Mouse (Mus musculus): ENCODE measurements around the gene Rnf150. TPM values are rescaled to one million over a fixed set of nuclear protein-coding genes. Genes with fewer than 3 reads are reported as not detected.
A peak's percentile ranks its signal among the peaks of the same experiment; 100 is the strongest.

The Rnf150 gene
- polyA plus RNA-seq, 1 experiment from 2014 or later: 1.6 TPM

DNA sequence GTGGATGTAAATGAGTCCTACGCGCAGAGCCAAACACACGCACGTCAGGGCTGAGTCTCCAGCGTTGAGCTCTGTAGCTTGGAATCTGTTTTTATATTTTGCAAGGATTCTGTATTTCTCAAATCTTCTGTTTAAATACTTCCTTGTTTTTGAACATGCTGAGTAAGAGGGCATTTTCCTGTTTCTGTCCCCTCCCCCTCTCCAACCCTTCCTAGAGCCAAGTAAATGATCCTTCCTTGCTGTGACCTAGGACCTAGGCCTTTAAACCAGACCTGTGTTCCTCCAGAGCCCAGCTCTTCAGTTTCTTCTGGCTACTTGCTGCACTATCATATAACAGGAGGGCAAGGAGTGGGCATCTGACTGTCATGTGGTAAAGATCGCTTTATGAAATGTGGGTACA, 200.9 kb downstream of the Rnf150 start:
- H3K27ac ChIP-seq (replicated peaks; ENCODE audit: low read depth, low read length): no peak overlapping the region
- ATAC-seq (ENCODE audit: insufficient number of reproducible peaks, low FRiP score, low TSS enrichment, low read depth) (no peak), DNase-seq (ENCODE audit: low spot score) (no peak)
- H3K4me3 ChIP-seq (ENCODE audit: low read depth, low read length): no peak overlapping the region
- no peaks in the 10 kb centered on the region for H3K36me3 ChIP-seq (ENCODE audit: control insufficient read depth, insufficient read depth, low read length)
- H3K4me1 ChIP-seq (ENCODE audit: control insufficient read depth, insufficient read depth, low read length): peaks cover 7% of the 10 kb centered on the region; the same call in 1 of the 2 replicates
- WGBS: 88% methylated on average over 6 of the region's 6 CpGs
- H3K27me3 ChIP-seq (ENCODE audit: control insufficient read depth, insufficient read depth, low read length): no peaks in the 10 kb centered on the region
- no peak overlapping the region for H3K4me2 ChIP-seq (ENCODE audit: low read depth, severe bottlenecking)
- no peaks in the 10 kb centered on the region for H3K9me3 ChIP-seq (ENCODE audit: control insufficient read depth, low read length)
- no peak overlapping the region for H3K9ac ChIP-seq (ENCODE audit: low read length)

DNA sequence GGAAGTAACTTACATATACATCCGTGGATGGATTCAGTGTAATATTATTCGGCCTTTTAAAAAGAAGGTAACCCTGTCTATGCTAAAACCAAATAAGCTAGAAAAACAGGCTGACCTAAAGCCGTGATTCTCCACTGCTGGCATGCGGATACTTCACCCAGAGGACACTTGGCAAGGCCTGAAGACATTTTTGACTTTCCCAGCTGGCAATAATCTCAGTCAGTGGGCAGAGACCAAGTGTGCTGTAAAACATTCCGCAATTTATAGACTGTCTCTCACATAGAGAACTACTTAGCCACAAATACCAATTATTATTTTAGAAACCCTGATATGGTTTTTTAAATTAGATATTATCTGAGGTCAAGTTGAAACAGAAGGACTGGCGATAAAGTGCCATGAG, 202.9 kb downstream of the Rnf150 start:
- Histone ChIP-seq H3K27ac (replicated peaks; ENCODE audit: low read depth, low read length) (no peak overlapping the region), H3K4me1 (ENCODE audit: control insufficient read depth, insufficient read depth, low read length) (peaks cover 4% of the 10 kb centered on the region; the same call in 1 of the 2 replicates), H3K4me3 (ENCODE audit: low read depth, low read length) (no peak overlapping the region), H3K9me3 (ENCODE audit: control insufficient read depth, low read length) (no peaks in the 10 kb centered on the region), H3K27me3 (ENCODE audit: control insufficient read depth, insufficient read depth, low read length) (no peaks in the 10 kb centered on the region), H3K36me3 (ENCODE audit: control insufficient read depth, insufficient read depth, low read length) (no peaks in the 10 kb centered on the region), H3K9ac (ENCODE audit: low read length) (no peak overlapping the region), H3K4me2 (ENCODE audit: low read depth, severe bottlenecking) (no peak overlapping the region)
- no peak for ATAC-seq (ENCODE audit: insufficient number of reproducible peaks, low FRiP score, low TSS enrichment, low read depth)
- DNase-seq (ENCODE audit: low spot score): no peak
- 90% methylated on average over 6 of the region's 6 CpGs for WGBS

DNA sequence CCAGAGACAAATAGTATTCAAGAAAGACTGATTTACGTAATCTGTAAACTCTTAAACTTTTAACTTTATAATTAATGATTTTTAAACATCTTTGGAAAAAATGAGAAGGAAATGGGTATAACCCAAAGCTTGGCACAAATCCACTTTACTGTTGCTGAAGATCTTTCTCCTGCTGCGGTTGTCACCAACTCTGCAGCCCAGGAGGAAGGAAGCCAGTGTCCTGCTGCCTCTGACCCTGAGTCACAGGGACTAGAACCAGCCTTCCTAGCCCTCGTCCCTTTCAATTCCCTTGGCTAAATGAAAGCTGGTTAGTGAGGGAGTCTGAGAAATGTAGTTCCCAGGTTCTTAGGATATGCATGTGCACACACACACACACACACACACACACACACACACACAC, 203.7 kb downstream of the Rnf150 start:
- no peaks in the 10 kb centered on the region for H3K9me3 ChIP-seq (ENCODE audit: control insufficient read depth, low read length)
- no peak overlapping the region for H3K4me3 ChIP-seq (ENCODE audit: low read depth, low read length)
- peaks cover 4% of the 10 kb centered on the region; the same call in 1 of the 2 replicates for H3K4me1 ChIP-seq (ENCODE audit: control insufficient read depth, insufficient read depth, low read length)
- H3K36me3 ChIP-seq (ENCODE audit: control insufficient read depth, insufficient read depth, low read length): no peaks in the 10 kb centered on the region
- no peak overlapping the region for H3K4me2 ChIP-seq (ENCODE audit: low read depth, severe bottlenecking)
- ATAC-seq (ENCODE audit: insufficient number of reproducible peaks, low FRiP score, low TSS enrichment, low read depth) (no peak), DNase-seq (ENCODE audit: low spot score) (no peak)
- H3K9ac ChIP-seq (ENCODE audit: low read length): no peak overlapping the region
- no peaks in the 10 kb centered on the region for H3K27me3 ChIP-seq (ENCODE audit: control insufficient read depth, insufficient read depth, low read length)
- 85% methylated on average over 3 of the region's 3 CpGs for WGBS
- H3K27ac ChIP-seq (replicated peaks; ENCODE audit: low read depth, low read length): no peak overlapping the region

DNA sequence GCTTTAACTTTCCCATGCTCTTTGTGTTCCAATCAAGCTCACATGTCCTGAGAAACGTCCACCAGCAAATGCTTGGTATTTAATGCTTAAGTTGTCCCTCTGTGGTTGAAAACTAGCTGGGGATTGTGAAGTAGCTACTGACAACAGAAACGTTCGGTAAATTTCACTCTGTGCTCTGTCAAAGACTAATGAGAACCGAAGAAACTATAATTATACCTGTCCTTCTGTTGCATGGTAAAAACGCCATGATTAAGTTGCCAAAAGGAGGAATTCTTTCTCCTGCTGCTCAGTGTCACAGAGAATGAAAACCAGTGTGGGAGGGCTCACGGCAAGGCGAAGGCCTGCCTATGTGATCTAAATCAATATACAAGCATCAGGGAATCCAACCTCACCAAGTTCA, 204.8 kb downstream of the Rnf150 start:
- H3K9ac ChIP-seq (ENCODE audit: low read length): no peak overlapping the region
- H3K36me3 ChIP-seq (ENCODE audit: control insufficient read depth, insufficient read depth, low read length): no peaks in the 10 kb centered on the region
- no peak overlapping the region for H3K4me3 ChIP-seq (ENCODE audit: low read depth, low read length)
- DNase-seq (ENCODE audit: low spot score) (no peak), ATAC-seq (ENCODE audit: insufficient number of reproducible peaks, low FRiP score, low TSS enrichment, low read depth) (no peak)
- H3K4me1 ChIP-seq (ENCODE audit: control insufficient read depth, insufficient read depth, low read length): peaks cover 4% of the 10 kb centered on the region; the same call in 1 of the 2 replicates
- no peak overlapping the region for H3K27ac ChIP-seq (replicated peaks; ENCODE audit: low read depth, low read length)
- no peaks in the 10 kb centered on the region for H3K9me3 ChIP-seq (ENCODE audit: control insufficient read depth, low read length)
- H3K27me3 ChIP-seq (ENCODE audit: control insufficient read depth, insufficient read depth, low read length): no peaks in the 10 kb centered on the region
- no peak overlapping the region for H3K4me2 ChIP-seq (ENCODE audit: low read depth, severe bottlenecking)
- WGBS: 71% methylated on average over 7 of the region's 7 CpGs

DNA sequence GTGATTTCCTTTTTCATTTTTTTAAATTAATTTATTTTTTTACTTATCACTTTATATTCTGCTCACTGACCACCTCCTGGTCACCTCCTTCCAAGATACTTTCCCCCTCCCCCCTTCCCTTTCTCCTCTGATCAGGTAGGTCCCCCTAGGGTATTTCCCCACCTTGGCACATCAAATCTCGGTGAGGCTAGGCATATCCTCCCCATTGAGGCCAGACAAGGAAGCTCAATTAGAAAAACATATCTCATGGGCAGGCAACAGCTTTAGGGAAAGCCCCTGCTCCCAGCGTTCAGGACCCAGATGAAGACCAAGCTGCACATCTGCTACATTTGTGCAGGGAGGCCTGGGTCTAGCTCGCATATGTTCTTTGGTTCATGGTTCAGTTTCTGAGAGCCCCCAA, 211.1 kb downstream of the Rnf150 start:
- DNase-seq (ENCODE audit: low spot score) (no peak), ATAC-seq (ENCODE audit: insufficient number of reproducible peaks, low FRiP score, low TSS enrichment, low read depth) (no peak)
- 75% methylated on average over 3 of the region's 3 CpGs for WGBS
- Histone ChIP-seq H3K36me3 (ENCODE audit: control insufficient read depth, insufficient read depth, low read length) (no peaks in the 10 kb centered on the region), H3K9ac (ENCODE audit: low read length) (no peak overlapping the region), H3K27me3 (ENCODE audit: control insufficient read depth, insufficient read depth, low read length) (no peaks in the 10 kb centered on the region), H3K4me2 (ENCODE audit: low read depth, severe bottlenecking) (no peak overlapping the region), H3K9me3 (ENCODE audit: control insufficient read depth, low read length) (no peaks in the 10 kb centered on the region), H3K4me3 (ENCODE audit: low read depth, low read length) (no peak overlapping the region), H3K4me1 (ENCODE audit: control insufficient read depth, insufficient read depth, low read length) (peaks cover 8% of the 10 kb centered on the region; the same call in 1 of the 2 replicates), H3K27ac (replicated peaks; ENCODE audit: low read depth, low read length) (no peak overlapping the region)

DNA sequence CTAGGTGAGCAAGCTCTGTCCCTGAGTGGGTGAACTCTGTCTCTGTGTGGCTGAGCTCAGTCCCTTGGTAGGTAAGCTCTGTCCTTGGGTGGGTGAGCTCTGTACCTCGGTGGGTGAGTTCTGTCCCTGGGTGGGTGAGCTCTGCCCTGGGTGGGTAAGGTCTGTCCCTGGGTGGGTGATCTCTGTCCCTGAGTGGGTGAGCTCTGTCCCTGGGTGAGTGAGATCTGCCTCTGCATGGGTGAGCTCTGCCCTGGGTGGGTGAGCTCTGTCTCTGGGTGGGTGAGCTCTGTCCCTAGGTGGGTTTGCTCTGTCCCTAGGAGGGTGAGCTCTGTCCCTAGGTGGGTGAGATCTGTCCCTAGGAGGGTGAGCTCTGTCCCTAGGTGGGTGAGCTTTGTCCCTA, 213.5 kb downstream of the Rnf150 start:
- H3K4me1 ChIP-seq (ENCODE audit: control insufficient read depth, insufficient read depth, low read length): peaks cover 10% of the 10 kb centered on the region; the same call in 1 of the 2 replicates
- no peaks in the 10 kb centered on the region for H3K9me3 ChIP-seq (ENCODE audit: control insufficient read depth, low read length)
- no peak overlapping the region for H3K4me3 ChIP-seq (ENCODE audit: low read depth, low read length)
- ATAC-seq (ENCODE audit: insufficient number of reproducible peaks, low FRiP score, low TSS enrichment, low read depth) (0 out of 2 replicates have a peak, but pooled peaks have one; percentile 39), DNase-seq (ENCODE audit: low spot score) (no peak)
- no peaks in the 10 kb centered on the region for H3K36me3 ChIP-seq (ENCODE audit: control insufficient read depth, insufficient read depth, low read length)
- H3K27ac ChIP-seq (replicated peaks; ENCODE audit: low read depth, low read length): no peak overlapping the region
- no peak overlapping the region for H3K9ac ChIP-seq (ENCODE audit: low read length)
- H3K4me2 ChIP-seq (ENCODE audit: low read depth, severe bottlenecking): no peak overlapping the region
- 88% methylated on average over 1 of the region's 1 CpGs for WGBS
- H3K27me3 ChIP-seq (ENCODE audit: control insufficient read depth, insufficient read depth, low read length): no peaks in the 10 kb centered on the region

DNA sequence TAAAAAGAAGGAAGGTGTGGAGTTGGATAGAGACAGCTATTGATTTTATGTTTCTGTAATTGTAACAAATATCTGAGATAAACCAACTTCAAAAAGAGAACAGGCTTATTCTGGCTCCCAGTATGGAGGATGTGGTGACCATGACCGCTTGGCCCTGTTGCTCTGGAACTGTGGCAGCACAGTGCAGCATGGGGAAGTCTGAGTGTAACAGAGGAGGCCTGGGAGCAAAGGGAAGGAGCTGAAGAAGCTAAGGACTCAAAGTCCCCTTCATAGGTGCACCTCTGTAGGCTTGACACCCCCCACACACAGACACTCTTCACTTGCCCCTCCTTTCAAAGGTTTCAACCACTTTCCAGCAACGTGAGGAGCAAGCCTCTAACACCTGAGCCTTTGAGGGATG, 214.2 kb downstream of the Rnf150 start:
- Histone ChIP-seq H3K36me3 (ENCODE audit: control insufficient read depth, insufficient read depth, low read length) (no peaks in the 10 kb centered on the region), H3K27me3 (ENCODE audit: control insufficient read depth, insufficient read depth, low read length) (no peaks in the 10 kb centered on the region), H3K9ac (ENCODE audit: low read length) (no peak overlapping the region), H3K27ac (replicated peaks; ENCODE audit: low read depth, low read length) (no peak overlapping the region), H3K4me3 (ENCODE audit: low read depth, low read length) (no peak overlapping the region), H3K4me2 (ENCODE audit: low read depth, severe bottlenecking) (no peak overlapping the region), H3K9me3 (ENCODE audit: control insufficient read depth, low read length) (no peaks in the 10 kb centered on the region), H3K4me1 (ENCODE audit: control insufficient read depth, insufficient read depth, low read length) (peaks cover 10% of the 10 kb centered on the region; the same call in 1 of the 2 replicates)
- WGBS: 94% methylated on average over 1 of the region's 2 CpGs
- no peak for ATAC-seq (ENCODE audit: insufficient number of reproducible peaks, low FRiP score, low TSS enrichment, low read depth)
- no peak for DNase-seq (ENCODE audit: low spot score)

DNA sequence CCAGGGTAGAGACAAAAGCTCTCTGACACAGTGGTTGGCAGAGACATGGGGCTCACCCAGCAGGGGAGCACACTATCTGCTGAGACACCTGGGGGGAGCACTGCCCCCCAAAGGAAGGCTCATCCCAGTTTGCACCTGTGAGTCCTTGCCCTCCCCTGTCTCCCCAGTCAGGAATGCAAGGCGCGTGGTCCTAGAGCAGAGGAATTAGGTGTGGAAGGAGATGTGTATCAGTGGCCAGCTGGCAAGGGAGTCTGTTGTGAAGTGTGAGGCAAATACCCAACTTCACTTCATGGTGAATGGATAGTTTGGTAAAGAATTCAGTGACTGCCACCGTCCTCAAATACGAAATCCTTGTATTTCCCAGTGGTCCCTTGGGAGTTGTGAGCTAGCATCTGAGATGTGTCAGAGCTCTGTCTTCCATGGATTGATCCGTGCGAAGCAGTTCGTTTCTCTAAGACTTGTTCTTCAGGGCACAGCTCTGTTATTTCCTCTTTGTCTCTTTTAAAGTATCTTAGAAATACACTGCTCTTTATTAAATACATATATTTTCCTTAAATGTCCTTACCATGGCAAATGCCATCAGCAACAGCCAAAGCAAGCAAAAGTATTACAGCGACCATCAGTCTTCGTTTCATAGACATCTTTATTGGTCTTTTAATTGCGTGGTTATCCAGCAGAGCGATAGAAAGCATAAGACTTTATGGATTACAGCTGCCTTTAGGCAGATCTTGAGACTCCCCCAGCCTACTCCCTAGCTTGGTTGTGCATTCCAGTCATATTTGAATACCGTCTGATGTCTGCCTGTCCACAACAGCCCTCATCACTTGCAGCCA, 215.8 kb downstream of the Rnf150 start:
- Histone ChIP-seq H3K27ac (replicated peaks; ENCODE audit: low read depth, low read length) (no peak overlapping the region), H3K9me3 (ENCODE audit: control insufficient read depth, low read length) (no peaks in the 10 kb centered on the region), H3K27me3 (ENCODE audit: control insufficient read depth, insufficient read depth, low read length) (no peaks in the 10 kb centered on the region), H3K4me2 (ENCODE audit: low read depth, severe bottlenecking) (no peak overlapping the region), H3K36me3 (ENCODE audit: control insufficient read depth, insufficient read depth, low read length) (no peaks in the 10 kb centered on the region), H3K4me1 (ENCODE audit: control insufficient read depth, insufficient read depth, low read length) (peaks cover 10% of the 10 kb centered on the region; the same call in 1 of the 2 replicates), H3K9ac (ENCODE audit: low read length) (no peak overlapping the region), H3K4me3 (ENCODE audit: low read depth, low read length) (no peak overlapping the region)
- DNase-seq (ENCODE audit: low spot score): peak; percentile 29
- 40% methylated on average over 12 of the region's 12 CpGs for WGBS
- peak; percentile 68; the same call in 1 of the 2 replicates for ATAC-seq (ENCODE audit: insufficient number of reproducible peaks, low FRiP score, low TSS enrichment, low read depth)

Data from limb, embryonic 11.5 days (tissue).